In genomic region chr7:112720143-112720988, GRCm38 (mm10) we compare ENCODE assay signal across 8 mouse cellular contexts. TPM values are rescaled to one million over a fixed set of nuclear protein-coding genes. Genes with fewer than 3 reads are reported as not detected.
DNase-seq lines count a peak whose midpoint lies in the region; ATAC-seq lines count a peak whose summit lies in the region.

No protein-coding gene starts in this region.

- peaks cover 51% of the 10 kb centered on the region for H3K4me1 ChIP-seq in midbrain, embryonic 12.5 days

- peak; percentile 35 for ATAC-seq in inflammation-experienced regulatory T-cells, adult 6 months
- ATAC-seq in midbrain, embryonic 12.5 days (ENCODE audit: low FRiP score, low read depth): peak; percentile 65; the same call in 1 of the 2 replicates

- H3K4me3 ChIP-seq in midbrain, embryonic 12.5 days: peak overlapping the region; percentile 10; the same call in 1 of the 2 replicates

- H3K27me3 ChIP-seq in midbrain, embryonic 12.5 days: no peaks in the 10 kb centered on the region

- H3K36me3 ChIP-seq in midbrain, embryonic 12.5 days: no peaks in the 10 kb centered on the region

- H3K9ac ChIP-seq in midbrain, embryonic 12.5 days (replicated peaks): peak overlapping the region; percentile 39; the same call in 1 of the 2 replicates

- peak; percentile 21 for DNase-seq in adipocyte (ENCODE audit: low spot score)
- DNase-seq in cerebellum, adult 8-10 months: peak; percentile 52
- DNase-seq in forelimb bud, embryonic 11.5 days (ENCODE audit: low read depth, low spot score): peak; percentile 68
- DNase-seq in left cerebral cortex, adult 9 months (ENCODE audit: low spot score in 2 of 2): peak; percentile 20 to 57
- peak; percentile 67 for DNase-seq in urinary bladder, postnatal 25 days (ENCODE audit: low spot score)
- DNase-seq in T-cell, adult 2 months (ENCODE audit: low spot score): no peak

- H3K4me2 ChIP-seq in midbrain, embryonic 12.5 days (replicated peaks): peak overlapping the region; percentile 32

- 15% methylated on average over 23 of the region's 23 CpGs for WGBS in midbrain, embryonic 12.5 days

- peak overlapping the region; percentile 63; the same call in 1 of the 2 replicates for H3K27ac ChIP-seq in midbrain, embryonic 12.5 days (replicated peaks)

- H3K9me3 ChIP-seq in midbrain, embryonic 12.5 days: no peaks in the 10 kb centered on the region

RNA-seq across cellular contexts. Expression of gene Tead1, which starts 41.2 kb away (rescaled TPM):
- under 1 TPM in 2 of 3 experiments, not detected in 1; 0.36 to 0.39 TPM for polyA plus RNA-seq in inflammation-experienced regulatory T-cells, adult 6 months (2017; shearing (Covaris generic))
- 20.5 and 24.6 TPM in 2 replicates for polyA plus RNA-seq in midbrain, embryonic 12.5 days (2016; fragmentation: Nextera tagmentation; extraction: Ambion mirVana)

Comparison
In these comparisons a context has a peak if more than half of its experiments do, and no peak if none do; other contexts are left out.
1. RNA of gene Tead1, which starts 41.2 kb away (polyA plus RNA-seq): 20.5 to 24.6 TPM in midbrain, embryonic 12.5 days; 0.36 to 0.39 TPM in inflammation-experienced regulatory T-cells, adult 6 months; every median in the first group is over 10 times any median in the second.